Mouse (Mus musculus) central nervous system, embryonic 14 days (tissue): Measurements from ENCODE around the gene Gm13271. TPM values are rescaled to one million over a fixed set of nuclear protein-coding genes. Genes with fewer than 3 reads are reported as not detected.

Experiments
- polyA plus RNA-seq: library from polyadenylated mRNA; depleted of rRNA; stranded (reverse); fragments of >200 nt; gene quantifications from 2 replicates; pipeline ENCODE4 v1.2.3, GENCODE M21; 2012; rRNA removed

Gene Gm13271
- not detected in 2 replicates for polyA plus RNA-seq

DNA sequence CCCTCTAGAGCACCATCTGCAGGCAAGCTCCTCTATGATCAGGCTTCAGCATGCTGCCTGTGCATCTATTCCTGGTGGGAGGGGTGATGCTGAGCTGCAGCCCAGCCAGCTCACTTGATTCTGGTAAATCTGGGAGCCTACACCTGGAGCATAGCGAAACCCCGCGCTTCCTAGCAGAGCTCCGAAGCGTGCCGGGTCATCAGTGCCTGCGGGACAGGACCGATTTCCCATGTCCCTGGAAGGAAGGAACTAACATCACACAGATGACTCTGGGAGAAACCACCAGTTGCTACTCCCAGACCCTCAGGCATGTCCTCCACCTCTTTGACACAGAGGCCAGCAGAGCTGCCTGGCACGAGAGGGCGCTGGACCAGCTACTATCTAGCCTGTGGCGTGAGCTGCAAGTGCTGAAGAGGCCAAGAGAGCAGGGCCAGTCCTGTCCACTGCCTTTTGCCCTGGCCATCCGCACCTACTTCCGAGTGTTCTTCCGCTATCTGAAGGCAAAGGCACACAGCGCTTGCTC, at the start of gene Gm13271:
Gene Gm13271, plus strand, starts transcription at position 51 of the 523 bp plus-strand sequence.

DNA sequence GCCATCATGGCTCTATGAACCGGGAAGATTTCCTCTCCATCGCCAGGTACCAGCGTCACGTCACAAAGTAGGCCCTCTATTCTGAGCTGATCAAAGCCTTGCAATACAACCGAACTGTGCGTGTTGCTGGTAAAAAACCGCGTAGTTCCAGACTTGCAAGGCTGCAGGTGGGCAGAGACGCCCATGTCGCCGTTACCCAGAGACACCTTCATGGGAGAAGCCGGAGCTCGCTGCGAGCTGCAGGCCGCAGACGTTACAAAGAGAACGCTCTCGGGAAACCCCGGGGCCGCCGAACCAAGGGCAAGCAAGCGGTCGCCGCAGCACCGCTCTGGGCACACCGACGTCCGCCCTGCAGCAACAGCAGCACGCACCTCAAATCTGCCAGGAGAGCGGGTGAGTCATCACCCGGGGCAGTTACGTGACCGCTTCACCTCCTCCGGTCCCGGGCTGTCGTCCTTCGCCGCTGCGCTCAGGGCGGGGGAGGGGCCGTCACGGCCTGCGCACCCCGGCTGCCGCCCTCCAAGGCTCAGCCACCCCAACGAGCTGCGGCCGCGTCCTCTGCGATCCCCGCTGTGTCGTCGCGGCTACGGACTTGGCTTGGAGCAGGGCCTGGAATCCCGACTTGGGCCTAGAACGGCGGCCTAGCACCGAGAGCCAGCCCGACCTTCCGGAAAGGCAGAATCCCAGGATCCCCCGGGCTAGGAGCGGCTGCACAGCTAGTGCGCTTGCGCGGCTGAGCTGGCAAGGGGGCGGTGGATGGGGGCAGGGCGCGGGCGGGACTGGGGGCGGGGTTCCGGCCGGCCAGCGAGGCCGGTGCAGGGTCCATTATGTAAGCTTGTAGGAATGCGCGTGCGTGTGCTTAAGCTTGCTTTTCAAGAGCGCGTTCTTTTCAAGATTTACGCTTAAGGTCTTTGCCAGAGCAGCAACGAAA, 32.6 kb upstream of the Gm13271 start, which contains the start of the genes Gm26566 and Klhl9:
Gene Gm26566, plus strand, starts transcription at position 15 of the 931 bp plus-strand sequence.
Gene Klhl9, minus strand, starts transcription at position 675 of the 931 bp plus-strand sequence.

DNA sequence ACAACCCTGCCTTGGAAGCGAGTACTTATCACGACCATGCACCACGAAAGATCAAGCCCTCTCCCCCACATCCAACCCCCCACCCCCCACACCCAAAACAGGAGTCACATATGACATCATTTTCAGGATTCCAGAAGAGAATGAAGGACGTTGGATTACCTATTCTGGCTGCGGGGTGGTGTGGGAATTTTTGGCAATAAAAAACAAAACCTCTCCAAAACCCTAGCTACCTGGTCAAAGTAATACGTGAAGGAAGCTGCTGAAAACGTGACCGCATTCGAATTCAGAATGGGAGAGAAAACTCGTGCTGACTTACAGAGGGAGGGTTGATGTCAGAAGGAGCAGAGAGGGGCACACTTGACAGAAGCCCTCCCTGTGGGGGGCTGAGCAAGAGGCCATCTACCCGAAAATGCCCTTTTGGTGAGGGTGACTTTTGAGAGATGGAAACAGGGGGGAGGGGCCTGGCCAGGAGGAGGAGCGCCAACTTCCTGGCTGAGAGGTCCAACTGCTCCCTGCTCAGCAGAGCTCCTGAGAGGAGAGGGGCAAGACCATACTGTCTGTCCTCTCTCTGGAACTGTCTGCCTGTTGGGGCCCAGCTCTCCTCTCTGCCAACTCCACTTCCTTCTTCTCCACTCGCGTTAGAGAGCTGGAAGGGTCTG, 5.1 kb downstream of the Gm13271 start, which contains the start of gene Gm13283:
Gene Gm13283, plus strand, starts transcription at position 510 of the 659 bp plus-strand sequence.

DNA sequence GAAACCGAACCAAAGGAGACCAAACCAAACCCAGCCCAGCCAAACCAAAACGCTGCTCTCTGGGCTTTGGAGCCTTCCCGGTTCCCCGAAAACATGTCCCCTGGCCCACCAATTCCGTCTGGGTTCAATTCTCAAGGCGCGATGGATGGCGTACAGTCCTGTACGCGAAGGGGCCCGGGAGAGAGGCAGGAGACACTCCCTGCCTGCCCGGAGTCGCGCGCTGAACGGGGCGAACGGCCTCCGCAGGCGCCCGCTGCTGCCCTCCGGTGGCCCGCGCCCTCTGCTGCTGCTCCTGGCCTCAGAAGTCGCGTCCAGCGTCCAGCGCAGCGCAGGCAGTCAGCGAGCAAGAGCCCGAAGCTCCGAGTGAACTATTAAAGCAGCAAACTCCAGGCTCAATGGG, 18.9 kb downstream of the Gm13271 start, which contains the start of gene Gm13290:
Gene Gm13290, plus strand, starts transcription at position 301 of the 400 bp plus-strand sequence.

DNA sequence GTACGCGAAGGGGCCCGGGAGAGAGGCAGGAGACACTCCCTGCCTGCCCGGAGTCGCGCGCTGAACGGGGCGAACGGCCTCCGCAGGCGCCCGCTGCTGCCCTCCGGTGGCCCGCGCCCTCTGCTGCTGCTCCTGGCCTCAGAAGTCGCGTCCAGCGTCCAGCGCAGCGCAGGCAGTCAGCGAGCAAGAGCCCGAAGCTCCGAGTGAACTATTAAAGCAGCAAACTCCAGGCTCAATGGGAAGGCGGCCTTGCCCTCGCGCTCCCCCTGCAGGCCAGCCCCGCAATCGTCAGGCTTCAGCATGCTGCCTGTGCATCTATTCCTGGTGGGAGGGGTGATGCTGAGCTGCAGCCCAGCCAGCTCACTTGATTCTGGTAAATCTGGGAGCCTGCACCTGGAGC, 22.0 kb downstream of the Gm13271 start, which contains the start of gene Gm13289:
Gene Gm13289, plus strand, starts transcription at position 301 of the 400 bp plus-strand sequence.

DNA sequence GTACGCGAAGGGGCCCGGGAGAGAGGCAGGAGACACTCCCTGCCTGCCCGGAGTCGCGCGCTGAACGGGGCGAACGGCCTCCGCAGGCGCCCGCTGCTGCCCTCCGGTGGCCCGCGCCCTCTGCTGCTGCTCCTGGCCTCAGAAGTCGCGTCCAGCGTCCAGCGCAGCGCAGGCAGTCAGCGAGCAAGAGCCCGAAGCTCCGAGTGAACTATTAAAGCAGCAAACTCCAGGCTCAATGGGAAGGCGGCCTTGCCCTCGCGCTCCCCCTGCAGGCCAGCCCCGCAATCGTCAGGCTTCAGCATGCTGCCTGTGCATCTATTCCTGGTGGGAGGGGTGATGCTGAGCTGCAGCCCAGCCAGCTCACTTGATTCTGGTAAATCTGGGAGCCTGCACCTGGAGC, 24.9 kb downstream of the Gm13271 start, which contains the start of gene Gm13272:
Gene Gm13272, plus strand, starts transcription at position 301 of the 400 bp plus-strand sequence.

DNA sequence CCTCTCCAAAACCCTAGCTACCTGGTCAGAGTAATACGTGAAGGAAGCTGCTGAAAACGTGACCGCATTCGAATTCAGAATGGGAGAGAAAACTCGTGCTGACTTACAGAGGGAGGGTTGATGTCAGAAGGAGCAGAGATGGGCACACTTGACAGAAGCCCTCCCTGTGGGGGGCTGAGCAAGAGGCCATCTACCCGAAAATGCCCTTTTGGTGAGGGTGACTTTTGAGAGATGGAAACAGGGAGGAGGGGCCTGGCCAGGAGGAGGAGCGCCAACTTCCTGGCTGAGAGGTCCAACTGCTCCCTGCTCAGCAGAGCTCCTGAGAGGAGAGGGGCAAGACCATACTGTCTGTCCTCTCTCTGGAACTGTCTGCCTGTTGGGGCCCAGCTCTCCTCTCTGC, 27.2 kb downstream of the Gm13271 start, which contains the start of gene Ifnz:
Gene Ifnz, plus strand, starts transcription at position 301 of the 400 bp plus-strand sequence.

DNA sequence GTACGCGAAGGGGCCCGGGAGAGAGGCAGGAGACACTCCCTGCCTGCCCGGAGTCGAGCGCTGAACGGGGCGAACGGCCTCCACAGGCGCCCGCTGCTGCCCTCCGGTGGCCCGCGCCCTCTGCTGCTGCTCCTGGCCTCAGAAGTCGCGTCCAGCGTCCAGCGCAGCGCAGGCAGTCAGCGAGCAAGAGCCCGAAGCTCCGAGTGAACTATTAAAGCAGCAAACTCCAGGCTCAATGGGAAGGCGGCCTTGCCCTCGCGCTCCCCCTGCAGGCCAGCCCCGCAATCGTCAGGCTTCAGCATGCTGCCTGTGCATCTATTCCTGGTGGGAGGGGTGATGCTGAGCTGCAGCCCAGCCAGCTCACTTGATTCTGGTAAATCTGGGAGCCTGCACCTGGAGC, 30.7 kb downstream of the Gm13271 start, which contains the start of gene Gm13276:
Gene Gm13276, plus strand, starts transcription at position 301 of the 400 bp plus-strand sequence.

DNA sequence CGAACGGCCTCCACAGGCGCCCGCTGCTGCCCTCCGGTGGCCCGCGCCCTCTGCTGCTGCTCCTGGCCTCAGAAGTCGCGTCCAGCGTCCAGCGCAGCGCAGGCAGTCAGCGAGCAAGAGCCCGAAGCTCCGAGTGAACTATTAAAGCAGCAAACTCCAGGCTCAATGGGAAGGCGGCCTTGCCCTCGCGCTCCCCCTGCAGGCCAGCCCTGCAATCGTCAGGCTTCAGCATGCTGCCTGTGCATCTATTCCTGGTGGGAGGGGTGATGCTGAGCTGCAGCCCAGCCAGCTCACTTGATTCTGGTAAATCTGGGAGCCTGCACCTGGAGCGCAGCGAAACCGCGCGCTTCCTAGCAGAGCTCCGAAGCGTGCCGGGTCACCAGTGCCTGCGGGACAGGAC, 33.7 kb downstream of the Gm13271 start, which contains the start of gene Gm13277:
Gene Gm13277, plus strand, starts transcription at position 231 of the 400 bp plus-strand sequence.

DNA sequence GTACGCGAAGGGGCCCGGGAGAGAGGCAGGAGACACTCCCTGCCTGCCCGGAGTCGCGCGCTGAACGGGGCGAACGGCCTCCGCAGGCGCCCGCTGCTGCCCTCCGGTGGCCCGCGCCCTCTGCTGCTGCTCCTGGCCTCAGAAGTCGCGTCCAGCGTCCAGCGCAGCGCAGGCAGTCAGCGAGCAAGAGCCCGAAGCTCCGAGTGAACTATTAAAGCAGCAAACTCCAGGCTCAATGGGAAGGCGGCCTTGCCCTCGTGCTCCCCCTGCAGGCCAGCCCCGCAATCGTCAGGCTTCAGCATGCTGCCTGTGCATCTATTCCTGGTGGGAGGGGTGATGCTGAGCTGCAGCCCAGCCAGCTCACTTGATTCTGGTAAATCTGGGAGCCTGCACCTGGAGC, 36.6 kb downstream of the Gm13271 start, which contains the start of gene Gm13278:
Gene Gm13278, plus strand, starts transcription at position 301 of the 400 bp plus-strand sequence.

DNA sequence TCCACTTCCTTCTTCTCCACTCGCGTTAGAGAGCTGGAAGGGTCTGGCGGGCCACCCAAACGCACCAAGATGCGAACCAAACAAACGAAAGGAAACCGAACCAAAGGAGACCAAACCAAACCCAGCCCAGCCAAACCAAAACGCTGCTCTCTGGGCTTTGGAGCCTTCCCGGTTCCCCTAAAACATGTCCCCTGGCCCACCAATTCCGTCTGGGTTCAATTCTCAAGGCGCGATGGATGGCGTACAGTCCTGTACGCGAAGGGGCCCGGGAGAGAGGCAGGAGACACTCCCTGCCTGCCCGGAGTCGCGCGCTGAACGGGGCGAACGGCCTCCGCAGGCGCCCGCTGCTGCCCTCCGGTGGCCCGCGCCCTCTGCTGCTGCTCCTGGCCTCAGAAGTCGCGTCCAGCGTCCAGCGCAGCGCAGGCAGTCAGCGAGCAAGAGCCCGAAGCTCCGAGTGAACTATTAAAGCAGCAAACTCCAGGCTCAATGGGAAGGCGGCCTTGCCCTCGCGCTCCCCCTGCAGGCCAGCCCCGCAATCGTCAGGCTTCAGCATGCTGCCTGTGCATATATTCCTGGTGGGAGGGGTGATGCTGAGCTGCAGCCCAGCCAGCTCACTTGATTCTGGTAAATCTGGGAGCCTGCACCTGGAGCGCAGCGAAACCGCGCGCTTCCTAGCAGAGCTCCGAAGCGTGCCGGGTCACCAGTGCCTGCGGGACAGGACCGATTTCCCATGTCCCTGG, 39.4 kb downstream of the Gm13271 start, which contains the start of gene Gm13275:
Gene Gm13275, plus strand, starts transcription at position 552 of the 740 bp plus-strand sequence.

DNA sequence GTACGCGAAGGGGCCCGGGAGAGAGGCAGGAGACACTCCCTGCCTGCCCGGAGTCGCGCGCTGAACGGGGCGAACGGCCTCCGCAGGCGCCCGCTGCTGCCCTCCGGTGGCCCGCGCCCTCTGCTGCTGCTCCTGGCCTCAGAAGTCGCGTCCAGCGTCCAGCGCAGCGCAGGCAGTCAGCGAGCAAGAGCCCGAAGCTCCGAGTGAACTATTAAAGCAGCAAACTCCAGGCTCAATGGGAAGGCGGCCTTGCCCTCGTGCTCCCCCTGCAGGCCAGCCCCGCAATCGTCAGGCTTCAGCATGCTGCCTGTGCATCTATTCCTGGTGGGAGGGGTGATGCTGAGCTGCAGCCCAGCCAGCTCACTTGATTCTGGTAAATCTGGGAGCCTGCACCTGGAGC, 42.4 kb downstream of the Gm13271 start, which contains the start of gene Gm13279:
Gene Gm13279, plus strand, starts transcription at position 301 of the 400 bp plus-strand sequence.

DNA sequence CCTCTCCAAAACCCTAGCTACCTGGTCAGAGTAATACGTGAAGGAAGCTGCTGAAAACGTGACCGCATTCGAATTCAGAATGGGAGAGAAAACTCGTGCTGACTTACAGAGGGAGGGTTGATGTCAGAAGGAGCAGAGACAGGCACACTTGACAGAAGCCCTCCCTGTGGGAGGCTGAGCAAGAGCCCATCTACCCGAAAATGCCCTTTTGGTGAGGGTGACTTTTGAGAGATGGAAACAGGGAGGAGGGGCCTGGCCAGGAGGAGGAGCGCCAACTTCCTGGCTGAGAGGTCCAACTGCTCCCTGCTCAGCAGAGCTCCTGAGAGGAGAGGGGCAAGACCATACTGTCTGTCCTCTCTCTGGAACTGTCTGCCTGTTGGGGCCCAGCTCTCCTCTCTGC, 44.7 kb downstream of the Gm13271 start, which contains the start of gene Gm13285:
Gene Gm13285, plus strand, starts transcription at position 301 of the 400 bp plus-strand sequence.

DNA sequence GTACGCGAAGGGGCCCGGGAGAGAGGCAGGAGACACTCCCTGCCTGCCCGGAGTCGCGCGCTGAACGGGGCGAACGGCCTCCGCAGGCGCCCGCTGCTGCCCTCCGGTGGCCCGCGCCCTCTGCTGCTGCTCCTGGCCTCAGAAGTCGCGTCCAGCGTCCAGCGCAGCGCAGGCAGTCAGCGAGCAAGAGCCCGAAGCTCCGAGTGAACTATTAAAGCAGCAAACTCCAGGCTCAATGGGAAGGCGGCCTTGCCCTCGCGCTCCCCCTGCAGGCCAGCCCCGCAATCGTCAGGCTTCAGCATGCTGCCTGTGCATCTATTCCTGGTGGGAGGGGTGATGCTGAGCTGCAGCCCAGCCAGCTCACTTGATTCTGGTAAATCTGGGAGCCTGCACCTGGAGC, 48.3 kb downstream of the Gm13271 start, which contains the start of gene Gm13287:
Gene Gm13287, plus strand, starts transcription at position 301 of the 400 bp plus-strand sequence.

Other genes starting within 250 kb of the Gm13271 start
- not detected in 2 replicates for gene Ifnb1, start 232.1 kb upstream of the Gm13271 start, polyA plus RNA-seq
- not detected in 2 replicates for gene Ifna15, start 196.6 kb upstream of the Gm13271 start, polyA plus RNA-seq
- gene Ifna14, start 183.1 kb upstream of the Gm13271 start, polyA plus RNA-seq: not detected in 2 replicates
- gene Ifna9, start 162.5 kb upstream of the Gm13271 start, polyA plus RNA-seq: not detected in 2 replicates
- not detected in 2 replicates for gene Ifna12, start 151.5 kb upstream of the Gm13271 start, polyA plus RNA-seq
- gene C87499, start 120.5 kb upstream of the Gm13271 start, polyA plus RNA-seq: not detected in 2 replicates
- not detected in 2 replicates for gene Ifna13, start 110.4 kb upstream of the Gm13271 start, polyA plus RNA-seq
- not detected in 2 replicates for gene Ifna16, start 77.9 kb upstream of the Gm13271 start, polyA plus RNA-seq
- not detected in 2 replicates for gene Ifna2, start 71.0 kb upstream of the Gm13271 start, polyA plus RNA-seq
- not detected in 2 replicates for gene Ifnab, start 63.5 kb upstream of the Gm13271 start, polyA plus RNA-seq
- 1.2 and 1.6 TPM in 2 replicates for gene Gm26566, start 33.1 kb upstream of the Gm13271 start, polyA plus RNA-seq
- gene Klhl9, start 32.4 kb upstream of the Gm13271 start, polyA plus RNA-seq: 43.1 and 44.2 TPM in 2 replicates
- gene Gm13283, start 5.3 kb downstream of the Gm13271 start, polyA plus RNA-seq: 0.06 TPM in 1 of 2 replicates, not detected in the other
- gene Gm13290, start 19.0 kb downstream of the Gm13271 start, polyA plus RNA-seq: not detected in 2 replicates
- gene Gm13289, start 22.1 kb downstream of the Gm13271 start, polyA plus RNA-seq: not detected in 2 replicates
- not detected in 2 replicates for gene Gm13272, start 25.0 kb downstream of the Gm13271 start, polyA plus RNA-seq
- gene Ifnz, start 27.3 kb downstream of the Gm13271 start, polyA plus RNA-seq: not detected in 2 replicates
- gene Gm13276, start 30.8 kb downstream of the Gm13271 start, polyA plus RNA-seq: not detected in 2 replicates
- not detected in 2 replicates for gene Gm13277, start 33.8 kb downstream of the Gm13271 start, polyA plus RNA-seq
- not detected in 2 replicates for gene Gm13278, start 36.7 kb downstream of the Gm13271 start, polyA plus RNA-seq
- not detected in 2 replicates for gene Gm13275, start 39.6 kb downstream of the Gm13271 start, polyA plus RNA-seq
- not detected in 2 replicates for gene Gm13279, start 42.5 kb downstream of the Gm13271 start, polyA plus RNA-seq
- not detected in 2 replicates for gene Gm13285, start 44.8 kb downstream of the Gm13271 start, polyA plus RNA-seq
- not detected in 2 replicates for gene Gm13287, start 48.4 kb downstream of the Gm13271 start, polyA plus RNA-seq
- gene Gm13288, start 50.7 kb downstream of the Gm13271 start, polyA plus RNA-seq: 0.01 TPM in 1 of 2 replicates, not detected in the other
- not detected in 2 replicates for gene Ifna7, start 61.4 kb downstream of the Gm13271 start, polyA plus RNA-seq
- gene Ifna11, start 65.1 kb downstream of the Gm13271 start, polyA plus RNA-seq: not detected in 2 replicates
- not detected in 2 replicates for gene Ifna6, start 72.5 kb downstream of the Gm13271 start, polyA plus RNA-seq
- not detected in 2 replicates for gene Ifna5, start 80.7 kb downstream of the Gm13271 start, polyA plus RNA-seq
- not detected in 2 replicates for gene Ifna4, start 87.0 kb downstream of the Gm13271 start, polyA plus RNA-seq
- not detected in 2 replicates for gene Ifna1, start 95.2 kb downstream of the Gm13271 start, polyA plus RNA-seq
- not detected in 2 replicates for gene Ifne, start 125.3 kb downstream of the Gm13271 start, polyA plus RNA-seq